Mouse (Mus musculus) ES-E14 (cell line): ENCODE data around the gene Nfatc2. TPM values are rescaled to one million over a fixed set of nuclear protein-coding genes. Genes with fewer than 3 reads are reported as not detected.

Experiments used
- DNase-seq: peaks from one replicate; pipeline ENCODE4 v3.0.0-alpha.2; 2013; ENCODE audit warnings: low read depth, low spot score
- H3K27ac ChIP-seq: 2 replicates; pipeline ENCODE4 v1.5.1; 2012; ENCODE audit warnings: low read depth, mild to moderate bottlenecking, low read length, moderate library complexity, mixed read lengths; ENCODE audit not compliant: poor library complexity, insufficient read depth, severe bottlenecking
- H3K36me3 ChIP-seq: 2 replicates; pipeline ENCODE4 v1.6.1; 2012; ENCODE audit warnings: mild to moderate bottlenecking, low read length, moderate library complexity, mixed read lengths; ENCODE audit not compliant: control insufficient read depth, poor library complexity, insufficient read depth, severe bottlenecking
- H3K4me1 ChIP-seq, 2 experiments: fragments of 150-350 bp in 1 of 2; sonication (generic) in 1 of 2; 2 replicates each; pipeline ENCODE4 v1.6.1; 2012; ENCODE audit warnings: low read length in 2 of 2, mild to moderate bottlenecking in 1 of 2, mixed read lengths in 1 of 2; ENCODE audit not compliant: control insufficient read depth in 2 of 2, insufficient read depth in 2 of 2, poor library complexity in 1 of 2
- H3K4me3 ChIP-seq, 2 experiments: fragments of 150-350 bp in 1 of 2; sonication (generic) in 1 of 2; 2 replicates each; pipeline ENCODE4 v1.5.1; 2012; ENCODE audit warnings: low read length in 2 of 2, low read depth in 1 of 2, mild to moderate bottlenecking in 1 of 2, mixed read lengths in 1 of 2; ENCODE audit not compliant: insufficient read depth in 1 of 2, poor library complexity in 1 of 2, severe bottlenecking in 1 of 2
- H3K9ac ChIP-seq: 2 replicates; pipeline ENCODE4 v1.6.1; 2012; ENCODE audit warnings: low read depth, mild to moderate bottlenecking, low read length, mixed read lengths; ENCODE audit not compliant: poor library complexity, insufficient read depth, severe bottlenecking
- H3K9me3 ChIP-seq: fragments of 150-350 bp; sonication (generic); 2 replicates; pipeline ENCODE4 v1.6.1; 2012; ENCODE audit warnings: low read depth, mild to moderate bottlenecking, low read length; ENCODE audit not compliant: control insufficient read depth, insufficient read depth
- CHD2 ChIP-seq: IDR thresholded peaks from 2 replicates; pipeline ENCODE4 v1.6.1; 2014; ENCODE audit warnings: mild to moderate bottlenecking, low read depth, low read length, inconsistent platforms
- HCFC1 ChIP-seq: IDR thresholded peaks from 2 replicates; pipeline ENCODE4 v1.6.1; 2012; ENCODE audit warnings: low read length, inconsistent platforms, borderline replicate concordance; ENCODE audit not compliant: insufficient read depth
- MAFK ChIP-seq: IDR thresholded peaks from 2 replicates; pipeline ENCODE4 v1.6.1; 2014; ENCODE audit warnings: mild to moderate bottlenecking, low read depth, low read length, inconsistent platforms; ENCODE audit not compliant: insufficient read depth
- ZC3H11A ChIP-seq: IDR thresholded peaks from 2 replicates; pipeline ENCODE4 v1.6.1; 2012; ENCODE audit warnings: low read depth, mild to moderate bottlenecking, inconsistent platforms, low read length, borderline replicate concordance
- ZNF384 ChIP-seq: IDR thresholded peaks from 2 replicates; pipeline ENCODE4 v1.6.1; 2012; ENCODE audit warnings: low read depth, low read length, inconsistent platforms
- in situ Hi-C, 2 experiments: fragments of 600-800 bp; cut with MboI; formaldehyde crosslinking; loops; one replicate each; pipeline ENCODE4 v1.15.1; 2025; ENCODE audit warnings: low sequenced_read_pairs in 2 of 2, inconsistent platforms in 1 of 2; ENCODE audit not compliant: unreplicated experiment in 2 of 2
- total RNA-seq: library from RNA; depleted of rRNA; stranded (reverse); fragments of 300-350 nt; gene quantifications from 2 replicates; pipeline ENCODE4 v1.2.3, GENCODE M21; 2012

Nfatc2 gene
- total RNA-seq, 1 experiment: 2.0 TPM

- in situ Hi-C loops: loop anchor here in 1 of 2 experiments (10.0 kb wide), 1 partner anchor 193 kb away; no protein-coding TSS in a partner anchor
- H3K27ac ChIP-seq: no peak overlapping the region
- DNase-seq: no peak
These were observed 153.9 kb downstream of the Nfatc2 start for GRCm38 (mm10) chr2:168447601-168448000.

GRCm38 (mm10) chr2:168445211-168445810 lies 156.1 kb downstream of the Nfatc2 start:
- Histone ChIP-seq H3K9ac (no peak overlapping the region), H3K4me1 (peaks cover 0 to 6% of the 10 kb centered on the region in 2 experiments; a peak in 1 of 4 replicates), H3K27ac (no peak overlapping the region), H3K36me3 (no peaks in the 10 kb centered on the region), H3K9me3 (no peaks in the 10 kb centered on the region), H3K4me3 (no peak overlapping the region)
- no peak for DNase-seq
- in situ Hi-C loops: loop anchor here in 1 of 2 experiments (10.0 kb wide), 1 partner anchor 191 kb away; no protein-coding TSS in a partner anchor
- TF ChIP-seq ZC3H11A (peak; percentile 75), HCFC1 (no peak)

More at GRCm38 (mm10) chr2:168447601-168448000, 153.9 kb downstream of the Nfatc2 start:
- H3K9me3 ChIP-seq: no peaks in the 10 kb centered on the region
- peaks cover 0 to 2% of the 10 kb centered on the region in 2 experiments; a peak in 1 of 4 replicates for H3K4me1 ChIP-seq
- H3K4me3 ChIP-seq: no peak overlapping the region
- H3K36me3 ChIP-seq: no peaks in the 10 kb centered on the region
- TF ChIP-seq MAFK (no peak), ZC3H11A (no peak), HCFC1 (no peak), CHD2 (no peak), ZNF384 (no peak)
- H3K9ac ChIP-seq: no peak overlapping the region

- Histone ChIP-seq H3K4me1 (peaks cover 0 to 10% of the 10 kb centered on the region in 2 experiments; a peak in 1 of 4 replicates), H3K36me3 (no peaks in the 10 kb centered on the region), H3K9ac (no peak overlapping the region), H3K27ac (no peak overlapping the region), H3K4me3 (no peak overlapping the region), H3K9me3 (no peaks in the 10 kb centered on the region)
- no peak for DNase-seq
- in situ Hi-C loops: loop anchor here in 1 of 2 experiments (10.0 kb wide), 1 partner anchor 189 kb away; no protein-coding TSS in a partner anchor
- TF ChIP-seq ZNF384: no peak
- no peak for TF ChIP-seq ZC3H11A
- TF ChIP-seq CHD2: no peak
- no peak for TF ChIP-seq HCFC1
- no peak for TF ChIP-seq MAFK
These were observed 157.3 kb downstream of the Nfatc2 start for GRCm38 (mm10) chr2:168444126-168444525.

- peaks cover 0 to 16% of the 10 kb centered on the region in 2 experiments; a peak in 2 of 4 replicates for H3K4me1 ChIP-seq
- in situ Hi-C loops: loop anchor here in 1 of 2 experiments (10.0 kb wide), 1 partner anchor 187 kb away; no protein-coding TSS in a partner anchor
- no peak for TF ChIP-seq CHD2
- no peak overlapping the region for H3K27ac ChIP-seq
- H3K36me3 ChIP-seq: no peaks in the 10 kb centered on the region
- DNase-seq: no peak
- no peak overlapping the region for H3K9ac ChIP-seq
- no peak overlapping the region for H3K4me3 ChIP-seq
- H3K9me3 ChIP-seq: no peaks in the 10 kb centered on the region
These were observed 160.0 kb downstream of the Nfatc2 start for GRCm38 (mm10) chr2:168441494-168441893.
